Mouse (Mus musculus): ENCODE results near the gene Pmis2. TPM values are rescaled to one million over a fixed set of nuclear protein-coding genes. Genes with fewer than 3 reads are reported as not detected.

Pmis2 gene
- total and polyA plus RNA-seq, 2 experiments from 2014 or later: not detected

GRCm38 (mm10) chr7:30665321-30665720 is 6.1 kb downstream of the Pmis2 start:
- ATAC-seq (peak; percentile 67), DNase-seq (peak; percentile 58)
- 7% methylated on average over 11 of the region's 11 CpGs for WGBS
- Histone ChIP-seq H3K4me3 (ENCODE audit: low read depth, low read length) (peak overlapping the region; percentile 48), H3K4me1 (ENCODE audit: insufficient read depth) (peaks cover 7% of the 10 kb centered on the region; the same call in 1 of the 2 replicates), H3K27me3 (ENCODE audit: insufficient read depth, low read length) (no peaks in the 10 kb centered on the region; the same call in 1 of the 2 replicates), H3K27ac (ENCODE audit: low read depth, low read length) (peak overlapping the region; percentile 83), H3K9me3 (ENCODE audit: low read length) (no peaks in the 10 kb centered on the region), H3K36me3 (ENCODE audit: insufficient read depth) (peaks cover 8% of the 10 kb centered on the region; the same call in 1 of the 2 replicates), H3K4me2 (ENCODE audit: low read depth) (peak overlapping the region; percentile 78), H3K9ac (peak overlapping the region; percentile 60)
- TF ChIP-seq CTCF (IDR thresholded peaks at IDR 0.05; ENCODE audit: low read depth): no peak

GRCm38 (mm10) chr7:30664529-30665200 is 6.7 kb downstream of the Pmis2 start, which contains the start of gene Haus5:
Gene Haus5, minus strand, starts transcription at chr7:30664994.
- Histone ChIP-seq H3K27me3 (ENCODE audit: insufficient read depth, low read length) (no peaks in the 10 kb centered on the region; the same call in 1 of the 2 replicates), H3K9ac (peak within 1 kb of the TSS; percentile 60), H3K36me3 (ENCODE audit: insufficient read depth) (peaks cover 13% of the 10 kb centered on the region; the same call in 1 of the 2 replicates), H3K9me3 (ENCODE audit: low read length) (no peaks in the 10 kb centered on the region), H3K4me3 (ENCODE audit: low read depth, low read length) (peak within 1 kb of the TSS; percentile 48), H3K4me2 (ENCODE audit: low read depth) (peak within 1 kb of the TSS; percentile 78), H3K27ac (ENCODE audit: low read depth, low read length) (peak within 1 kb of the TSS; percentile 83), H3K4me1 (ENCODE audit: insufficient read depth) (peaks cover 7% of the 10 kb centered on the region; the same call in 1 of the 2 replicates)
- DNase-seq: peak; percentile 97
- no peak for TF ChIP-seq CTCF (IDR thresholded peaks at IDR 0.05; ENCODE audit: low read depth)
- WGBS: under 1% methylated on average over 34 of the region's 34 CpGs
- peak; percentile 98 for ATAC-seq

- 0 out of 2 replicates have a peak, but pooled peaks cover 4% of the 10 kb centered on the region for H3K4me1 ChIP-seq (ENCODE audit: insufficient read depth)
- WGBS: 2% methylated on average over 59 of the region's 59 CpGs
- peaks cover 50% of the 10 kb centered on the region for H3K36me3 ChIP-seq (ENCODE audit: insufficient read depth)
- no peak for TF ChIP-seq CTCF (IDR thresholded peaks at IDR 0.05; ENCODE audit: low read depth)
- H3K9ac ChIP-seq: peak within 1 kb of the TSS; percentile 88
- H3K4me3 ChIP-seq (ENCODE audit: low read depth, low read length): peak within 1 kb of the TSS; percentile 92
- ATAC-seq (peak; percentile 100), DNase-seq (peak; percentile 99)
- H3K9me3 ChIP-seq (ENCODE audit: low read length): no peaks in the 10 kb centered on the region
- no peaks in the 10 kb centered on the region for H3K27me3 ChIP-seq (ENCODE audit: insufficient read depth, low read length)
- H3K27ac ChIP-seq (ENCODE audit: low read depth, low read length): peak within 1 kb of the TSS; percentile 81
- H3K4me2 ChIP-seq (ENCODE audit: low read depth): peak within 1 kb of the TSS; percentile 96
These were observed 21.5 kb downstream of the Pmis2 start, which contains the start of gene Rbm42 for GRCm38 (mm10) chr7:30649591-30650540. Gene Rbm42, minus strand, starts transcription at chr7:30650317.

- no peak for DNase-seq
- H3K9me3 ChIP-seq (ENCODE audit: low read length): no peaks in the 10 kb centered on the region
- TF ChIP-seq CTCF (IDR thresholded peaks at IDR 0.05; ENCODE audit: low read depth): no peak
- no peak overlapping the region for H3K4me3 ChIP-seq (ENCODE audit: low read depth, low read length)
- peaks cover 27% of the 10 kb centered on the region for H3K27me3 ChIP-seq (ENCODE audit: insufficient read depth, low read length)
- no peak overlapping the region for H3K27ac ChIP-seq (ENCODE audit: low read depth, low read length)
- peaks cover 45% of the 10 kb centered on the region for H3K36me3 ChIP-seq (ENCODE audit: insufficient read depth)
- no peak for ATAC-seq
- H3K4me1 ChIP-seq (ENCODE audit: insufficient read depth): no peaks in the 10 kb centered on the region
- H3K4me2 ChIP-seq (ENCODE audit: low read depth): no peak overlapping the region
- 30% methylated on average over 4 of the region's 4 CpGs for WGBS
- no peak overlapping the region for H3K9ac ChIP-seq
These were observed 32.3 kb downstream of the Pmis2 start for GRCm38 (mm10) chr7:30639083-30639482.

GRCm38 (mm10) chr7:30636395-30636794 is 35.0 kb downstream of the Pmis2 start:
- 34% methylated on average over 11 of the region's 11 CpGs for WGBS
- peaks cover 52% of the 10 kb centered on the region for H3K27me3 ChIP-seq (ENCODE audit: insufficient read depth, low read length)
- no peak for DNase-seq
- no peak overlapping the region for H3K9ac ChIP-seq
- no peak overlapping the region for H3K4me2 ChIP-seq (ENCODE audit: low read depth)
- H3K36me3 ChIP-seq (ENCODE audit: insufficient read depth): peaks cover 18% of the 10 kb centered on the region
- H3K9me3 ChIP-seq (ENCODE audit: low read length): no peaks in the 10 kb centered on the region
- no peaks in the 10 kb centered on the region for H3K4me1 ChIP-seq (ENCODE audit: insufficient read depth)
- H3K4me3 ChIP-seq (ENCODE audit: low read depth, low read length): no peak overlapping the region
- no peak overlapping the region for H3K27ac ChIP-seq (ENCODE audit: low read depth, low read length)
- no peak for ATAC-seq
- no peak for TF ChIP-seq CTCF (IDR thresholded peaks at IDR 0.05; ENCODE audit: low read depth)

- no peak within 1 kb of the TSS for H3K4me3 ChIP-seq (ENCODE audit: low read depth, low read length)
- DNase-seq (no peak), ATAC-seq (no peak)
- 8% methylated on average over 5 of the region's 5 CpGs for WGBS
- TF ChIP-seq CTCF (IDR thresholded peaks at IDR 0.05; ENCODE audit: low read depth): no peak
- H3K36me3 ChIP-seq (ENCODE audit: insufficient read depth): peaks cover 11% of the 10 kb centered on the region
- H3K4me2 ChIP-seq (ENCODE audit: low read depth): no peak within 1 kb of the TSS
- no peak within 1 kb of the TSS for H3K9ac ChIP-seq
- H3K9me3 ChIP-seq (ENCODE audit: low read length): no peaks in the 10 kb centered on the region
- peaks cover 54% of the 10 kb centered on the region for H3K27me3 ChIP-seq (ENCODE audit: insufficient read depth, low read length)
- no peak within 1 kb of the TSS for H3K27ac ChIP-seq (ENCODE audit: low read depth, low read length)
- H3K4me1 ChIP-seq (ENCODE audit: insufficient read depth): no peaks in the 10 kb centered on the region
These were observed 35.7 kb downstream of the Pmis2 start, which contains the start of gene Etv2 for GRCm38 (mm10) chr7:30635752-30636151. Gene Etv2, minus strand, starts transcription at chr7:30635852.

Measured in forebrain, postnatal 0 days (tissue).